Mouse (Mus musculus): ENCODE measurements around the gene Neurl3.

The Neurl3 gene

DNA sequence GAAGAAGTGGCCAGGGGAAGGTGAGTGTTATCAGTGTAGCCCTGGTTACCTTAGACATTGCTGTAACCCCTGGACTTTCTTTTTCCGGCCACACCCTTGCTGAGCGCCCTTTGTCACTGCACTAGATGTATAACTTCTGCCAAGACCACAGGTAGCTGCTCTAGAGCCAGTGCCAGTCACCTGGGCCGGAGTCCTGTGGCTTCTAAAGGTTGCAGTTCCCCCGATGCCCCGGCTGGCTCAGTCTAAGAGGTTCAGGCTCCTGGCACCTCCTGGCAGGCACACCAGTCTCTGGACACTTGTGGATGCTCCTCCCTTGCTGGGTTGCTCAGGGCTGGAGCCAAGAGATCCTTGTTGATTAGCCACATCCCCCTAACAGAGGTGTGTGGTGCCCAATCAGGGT lies at the start of gene Neurl3:
TSS of gene Neurl3 (minus strand) at position 225 of the 400 bp plus-strand sequence.
- no peak for DNase-seq (ENCODE audit: low spot score in 2 of 2)

DNA sequence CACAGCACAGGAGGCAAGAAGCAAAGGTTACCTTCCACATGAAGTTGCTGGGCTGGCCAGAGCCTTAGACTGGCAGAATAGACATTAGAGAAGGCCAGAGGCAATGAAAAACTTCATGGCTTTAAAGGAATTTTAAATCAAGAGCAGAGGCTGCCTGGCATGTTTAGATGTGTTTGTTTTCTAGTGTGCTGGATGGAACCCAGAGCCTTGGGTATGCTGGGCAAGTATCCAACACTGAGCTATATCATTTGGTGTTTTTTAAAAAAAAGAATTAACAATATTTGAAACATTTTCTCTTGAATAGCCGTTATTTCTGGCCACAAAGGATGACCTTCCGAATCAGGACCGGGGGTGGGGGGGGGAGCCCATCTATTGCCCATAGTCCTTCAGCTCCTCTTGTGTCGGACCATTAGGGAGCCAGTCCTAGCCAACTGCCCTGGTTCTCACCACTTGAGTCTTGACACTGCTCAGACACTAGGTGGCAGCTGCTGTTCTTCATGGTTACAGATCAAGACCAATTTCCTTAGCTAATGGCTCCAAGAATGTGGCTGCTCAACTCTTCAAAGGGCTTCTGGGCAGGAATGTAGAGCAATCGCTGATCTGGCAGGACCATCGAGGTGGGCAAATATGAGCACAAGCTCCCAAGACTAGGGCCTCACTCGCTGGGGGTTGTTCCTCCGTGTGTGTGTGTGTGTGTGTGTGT lies 49.4 kb upstream of the Neurl3 start:
- DNase-seq (ENCODE audit: low spot score in 2 of 2): no peak

GRCm38 (mm10) chr1:36323076-36323475 lies 48.6 kb upstream of the Neurl3 start:
- DNase-seq (ENCODE audit: low spot score in 2 of 2): no peak

- DNase-seq (ENCODE audit: low spot score in 2 of 2): no peak
These were observed 47.5 kb upstream of the Neurl3 start for GRCm38 (mm10) chr1:36321829-36322573.

DNA sequence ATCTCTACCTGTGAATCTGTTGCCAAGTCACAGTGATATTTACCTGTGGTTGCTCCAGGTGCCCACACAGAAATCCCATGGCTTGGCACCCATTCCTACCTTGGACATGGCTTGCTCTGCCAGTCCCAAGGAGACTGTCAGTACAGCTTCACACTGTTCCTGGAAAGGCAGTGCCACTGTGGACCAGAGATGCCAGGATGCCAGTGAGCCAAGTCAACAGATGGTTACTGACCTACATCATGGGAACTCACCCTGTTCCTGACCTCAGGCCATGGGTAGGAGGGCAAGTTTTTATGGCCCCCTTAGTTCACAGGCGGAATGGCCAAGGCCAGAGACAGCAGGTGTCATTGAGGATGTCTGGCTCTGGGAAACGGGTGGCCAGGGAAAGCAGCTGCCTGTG lies 46.7 kb upstream of the Neurl3 start:
- DNase-seq (ENCODE audit: low spot score in 2 of 2): no peak

DNA sequence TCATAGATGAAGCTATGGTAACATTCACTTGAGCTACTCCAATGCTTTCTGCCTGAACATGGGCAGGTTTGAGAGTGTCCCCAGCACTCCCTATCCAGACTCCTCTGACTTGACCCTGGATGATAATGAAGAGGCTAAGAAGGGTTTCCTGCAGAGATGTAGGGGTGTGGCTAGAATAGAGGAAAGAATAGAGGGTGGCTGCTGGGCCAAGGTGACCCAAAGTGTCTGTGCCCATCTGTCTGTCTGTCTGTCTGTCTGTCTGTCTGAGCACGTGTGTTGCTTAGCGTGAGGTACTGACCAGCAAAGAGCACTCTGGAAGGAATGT lies 41.3 kb upstream of the Neurl3 start:
- no peak for DNase-seq (ENCODE audit: low spot score in 2 of 2)

DNA sequence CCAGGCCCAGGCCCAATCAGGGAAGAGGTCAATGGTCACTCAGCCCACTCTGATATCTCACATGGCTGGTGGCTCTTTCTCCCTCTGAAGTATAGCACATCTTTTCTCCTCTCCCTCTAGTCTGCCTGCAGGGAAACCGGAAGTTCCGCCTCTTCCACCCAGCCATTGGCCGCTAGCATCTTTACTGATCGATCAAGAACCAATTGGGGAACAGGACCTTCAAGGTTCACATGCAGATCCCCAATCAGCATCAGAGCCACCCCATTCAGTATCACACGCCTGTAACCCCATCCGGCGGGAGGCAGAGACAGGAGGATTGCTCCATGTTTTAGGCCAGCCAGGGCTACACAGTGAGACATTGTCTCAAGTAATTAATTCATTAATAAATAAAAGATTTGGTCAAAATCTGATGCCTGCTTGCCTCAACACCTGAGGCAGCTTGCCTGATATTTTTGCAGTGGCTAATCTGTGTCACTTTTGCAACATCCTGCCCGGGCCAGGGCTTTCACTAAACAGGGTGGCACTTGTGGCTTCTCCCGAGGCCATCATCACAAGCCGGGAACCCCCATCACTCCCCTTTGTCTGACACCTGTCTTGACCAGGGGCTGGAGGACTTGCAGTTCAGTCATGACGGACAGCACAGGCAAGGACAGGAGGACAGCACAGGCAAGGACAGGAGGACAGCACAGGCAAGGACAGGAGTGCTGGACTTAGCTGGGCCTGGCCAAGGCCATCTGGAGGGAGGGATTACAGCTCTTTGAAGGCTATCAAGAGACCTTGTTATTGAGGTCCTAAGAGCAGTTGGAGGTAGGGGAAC lies 40.7 kb upstream of the Neurl3 start:
- DNase-seq (ENCODE audit: low spot score in 2 of 2): no peak

DNA sequence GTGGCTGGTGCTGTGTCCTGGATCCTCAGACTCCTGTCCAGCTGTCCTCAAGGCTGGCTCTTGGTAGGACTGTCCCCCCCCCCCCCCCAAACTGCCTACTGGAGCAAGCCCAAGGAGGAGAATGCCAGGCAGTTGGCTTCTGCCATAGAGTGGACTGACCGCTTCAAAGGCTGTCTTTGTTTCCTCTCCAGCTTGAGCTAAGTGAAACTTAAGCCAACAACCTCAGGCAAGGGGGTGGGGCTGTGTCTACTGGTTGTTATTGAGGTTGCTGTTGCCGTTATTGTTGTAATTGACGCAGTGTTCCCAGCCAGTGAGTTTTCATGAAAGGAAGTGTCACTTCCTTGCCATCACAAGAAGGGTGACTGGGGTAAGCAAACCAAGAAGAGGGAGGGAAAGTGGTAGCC lies 35.0 kb upstream of the Neurl3 start:
- no peak for DNase-seq (ENCODE audit: low spot score in 2 of 2)

- no peak for DNase-seq (ENCODE audit: low spot score in 2 of 2)
These were observed 34.5 kb upstream of the Neurl3 start for GRCm38 (mm10) chr1:36308966-36309475.

DNA sequence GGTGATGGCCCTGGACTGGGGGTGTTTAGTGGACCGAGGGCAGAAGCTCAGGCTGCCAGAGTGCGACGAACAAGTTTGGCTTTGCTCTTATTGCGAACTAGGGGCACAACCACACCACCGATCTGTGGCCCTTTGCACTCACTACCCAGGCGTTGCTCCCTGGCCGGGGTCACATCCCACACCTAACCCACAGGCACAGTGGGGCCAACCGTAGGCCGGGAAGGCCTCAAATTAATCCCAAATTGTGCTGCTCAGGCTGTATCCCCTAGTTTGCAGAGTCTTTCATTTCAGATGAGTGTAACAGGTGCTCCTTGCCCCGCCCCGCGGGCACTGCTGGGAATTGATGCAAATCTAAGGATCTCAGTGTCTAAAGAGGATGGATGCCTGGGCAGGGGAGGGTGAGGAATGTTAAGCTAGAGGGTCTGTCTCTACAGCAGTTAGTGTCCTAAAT lies 34.0 kb upstream of the Neurl3 start:
- no peak for DNase-seq (ENCODE audit: low spot score in 2 of 2)

GRCm38 (mm10) chr1:36307495-36308280 lies 33.2 kb upstream of the Neurl3 start, which contains the start of gene Arid5a:
TSS of gene Arid5a (plus strand) at chr1:36307733.
- DNase-seq (ENCODE audit: low spot score in 2 of 2): peak; percentile 89 to 90

- DNase-seq (ENCODE audit: low spot score in 2 of 2): no peak
These were observed 32.6 kb upstream of the Neurl3 start for GRCm38 (mm10) chr1:36307121-36307494.

DNA sequence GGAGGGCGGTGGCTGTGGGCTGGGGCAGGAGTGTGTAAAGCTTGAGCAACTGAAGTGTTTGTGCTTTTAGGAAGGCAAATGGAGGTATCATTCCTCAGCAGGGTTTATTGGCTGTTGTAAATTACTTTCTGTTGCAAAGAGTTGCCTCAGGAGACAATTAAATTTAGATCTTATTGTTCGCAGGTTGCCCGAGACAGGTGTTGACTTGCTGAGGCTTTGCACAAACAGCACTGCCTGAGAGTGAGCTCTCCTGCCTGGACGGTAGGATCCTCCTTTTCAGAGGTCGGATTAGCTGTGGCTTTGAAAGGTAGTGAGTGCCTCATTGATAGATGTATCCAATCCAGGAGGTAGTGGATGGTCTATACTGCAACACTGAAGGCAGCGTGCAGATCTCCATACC lies 31.6 kb upstream of the Neurl3 start:
- no peak for DNase-seq (ENCODE audit: low spot score in 2 of 2)

DNA sequence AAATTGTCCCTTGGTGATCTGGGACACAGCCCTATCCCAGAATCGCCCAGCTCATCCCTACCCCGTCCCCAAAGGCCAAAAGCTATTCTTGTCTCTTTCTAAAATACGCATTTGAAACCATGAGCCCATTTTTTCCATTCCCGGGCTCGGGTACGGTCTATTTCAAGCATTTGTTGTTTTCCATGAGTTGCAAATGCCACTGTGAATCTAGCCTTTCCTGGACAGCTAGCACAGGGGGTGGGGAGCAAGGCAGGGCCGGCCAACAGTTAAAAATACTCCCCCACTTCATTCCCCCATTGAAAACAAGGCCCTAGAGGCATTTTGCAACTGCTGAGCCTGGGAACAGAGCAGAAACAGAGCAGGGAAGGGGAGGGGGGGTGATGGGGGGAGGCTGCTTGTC lies 30.3 kb upstream of the Neurl3 start:
- DNase-seq (ENCODE audit: low spot score in 2 of 2): no peak

GRCm38 (mm10) chr1:36303381-36304320 lies 29.2 kb upstream of the Neurl3 start:
- DNase-seq (ENCODE audit: low spot score in 2 of 2): no peak

DNA sequence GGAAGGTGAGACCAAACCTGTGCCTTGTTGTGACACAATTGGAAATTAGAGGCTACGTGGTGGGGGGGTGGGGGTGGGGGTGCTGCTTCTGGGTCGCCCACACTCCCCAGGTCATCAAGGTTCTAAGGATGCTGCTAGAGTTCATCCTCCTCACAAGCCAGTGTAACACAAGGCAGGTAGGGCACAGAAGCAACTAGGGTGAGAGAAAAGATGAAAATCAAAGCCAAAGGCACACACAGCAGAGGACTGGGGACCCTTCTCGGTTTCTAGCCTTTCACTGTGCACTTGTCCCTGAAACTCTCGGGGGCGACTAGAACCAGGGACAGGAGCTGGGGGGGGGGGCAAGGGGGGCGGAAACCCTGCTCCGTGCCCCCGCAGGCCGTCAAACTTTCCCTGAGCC lies 28.5 kb upstream of the Neurl3 start:
- DNase-seq (ENCODE audit: low spot score in 2 of 2): no peak

- DNase-seq (ENCODE audit: low spot score in 2 of 2): no peak
These were observed 27.8 kb upstream of the Neurl3 start for GRCm38 (mm10) chr1:36302273-36302672.

- DNase-seq (ENCODE audit: low spot score in 2 of 2): no peak
These were observed 26.0 kb upstream of the Neurl3 start for GRCm38 (mm10) chr1:36300486-36300885.

DNA sequence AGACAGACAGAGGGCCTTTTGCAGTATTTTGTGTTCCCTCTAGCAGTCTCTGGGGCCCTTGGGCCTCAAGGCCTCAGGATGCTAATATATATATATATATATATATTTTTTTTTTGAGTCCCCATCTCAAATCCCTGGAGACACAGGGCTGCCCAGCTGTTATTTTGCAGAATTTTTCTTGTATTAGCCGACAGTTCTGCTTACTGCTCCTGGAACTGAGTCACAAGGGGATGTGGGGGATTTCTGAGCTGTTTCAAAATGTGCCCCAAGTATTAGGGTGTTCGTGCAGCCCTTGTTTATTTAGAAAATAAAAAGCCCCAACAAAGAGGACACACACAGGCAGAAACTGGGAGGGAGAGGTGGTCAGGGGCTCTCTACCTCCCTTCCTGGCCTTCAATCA lies 25.2 kb upstream of the Neurl3 start:
- no peak for DNase-seq (ENCODE audit: low spot score in 2 of 2)

DNA sequence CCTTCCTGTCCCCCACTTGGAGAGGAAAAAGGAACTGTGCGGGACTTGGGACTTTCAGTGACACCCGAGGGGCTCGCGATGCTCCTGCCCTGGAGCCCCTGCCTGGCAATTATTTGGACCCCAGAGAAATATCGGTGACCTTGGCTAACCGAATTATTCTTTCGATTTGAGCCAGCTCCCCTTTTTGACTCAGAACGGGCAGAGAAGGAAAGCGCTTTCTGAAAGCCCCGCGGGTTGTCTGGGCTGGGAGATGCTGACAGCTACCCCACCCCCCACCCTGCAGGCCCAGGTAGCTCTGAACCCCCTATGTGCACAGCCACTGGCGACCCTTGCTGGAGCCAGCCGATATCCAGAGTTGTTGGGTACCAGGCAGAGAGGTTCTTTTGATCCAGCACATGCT lies 24.6 kb upstream of the Neurl3 start:
- DNase-seq (ENCODE audit: low spot score in 2 of 2): no peak

Measured in thymus, postnatal 10 days (tissue).